Mouse (Mus musculus) liver, embryonic 14.5 days (tissue): ENCODE measurements around the gene Shc1. TPM values are rescaled to one million over a fixed set of nuclear protein-coding genes. Genes with fewer than 3 reads are reported as not detected.
"Not testable (repeated sequence)": the region's sequence is repeated elsewhere in the genome, so short reads cannot be mapped to it uniquely, and the experiment has no call there.

Experiments
- ATAC-seq: fragments of 200-750 bp; cut with Nextera tagmentation; 2 replicates; pipeline ENCODE4 v1.8.0; 2017; ENCODE audit warnings: moderate number of reproducible peaks, mild to moderate bottlenecking, moderate library complexity; ENCODE audit not compliant: insufficient read depth
- DNase-seq, 3 experiments: peaks; one replicate each; pipeline ENCODE4 v3.0.0-alpha.2; 2012 to 2013; ENCODE audit warnings: low read depth in 3 of 3, low spot score in 3 of 3
- H3K27ac ChIP-seq: fragments of 300-500 bp; sonication (generic); 2 replicates; pipeline ENCODE4 v1.5.1; 2014; ENCODE audit warnings: moderate library complexity, mild to moderate bottlenecking, control low read depth, inconsistent platforms
- H3K27me3 ChIP-seq: fragments of 300-500 bp; sonication (generic); 2 replicates; pipeline ENCODE4 v1.6.1; 2014; ENCODE audit warnings: mild to moderate bottlenecking, low read length, moderate library complexity; ENCODE audit not compliant: control insufficient read depth, insufficient read depth
- H3K36me3 ChIP-seq: fragments of 300-500 bp; sonication (generic); replicated peaks from 2 replicates; pipeline ENCODE4 v1.6.1; 2014; ENCODE audit warnings: low read depth; ENCODE audit not compliant: control insufficient read depth, insufficient read depth
- H3K4me1 ChIP-seq, 2 experiments: fragments of 200-500 bp in 1 of 2; fragments of 300-500 bp in 1 of 2; sonication (generic) in 1 of 2; replicated peaks; 2 replicates each; pipeline ENCODE4 v1.6.1; 2012 to 2014; ENCODE audit warnings: antibody characterized with exemption in 1 of 2, inconsistent platforms in 1 of 2, low read length in 1 of 2; ENCODE audit not compliant: control insufficient read depth in 2 of 2, insufficient read depth in 2 of 2
- H3K4me2 ChIP-seq: fragments of 300-500 bp; sonication (generic); 2 replicates; pipeline ENCODE4 v1.6.1; 2014; ENCODE audit warnings: low read depth, mild to moderate bottlenecking, control low read depth, moderate library complexity
- H3K4me3 ChIP-seq, 2 experiments: fragments of 200-500 bp in 1 of 2; fragments of 300-500 bp in 1 of 2; sonication (generic) in 1 of 2; 2 replicates each; pipeline ENCODE4 v1.5.1; 2012 to 2014; ENCODE audit warnings: low read depth in 2 of 2, low read length in 2 of 2, mild to moderate bottlenecking in 2 of 2, control low read depth in 1 of 2, inconsistent platforms in 1 of 2, moderate library complexity in 1 of 2; ENCODE audit not compliant: insufficient read depth in 1 of 2
- H3K9ac ChIP-seq: fragments of 300-500 bp; sonication (generic); replicated peaks from 2 replicates; pipeline ENCODE4 v1.6.1; 2014; ENCODE audit warnings: mild to moderate bottlenecking, control low read depth, moderate library complexity
- H3K9me3 ChIP-seq: fragments of 300-500 bp; sonication (generic); 2 replicates; pipeline ENCODE4 v1.6.1; 2016; ENCODE audit warnings: low read length, mixed read lengths; ENCODE audit not compliant: control insufficient read depth
- CTCF ChIP-seq: IDR thresholded peaks from 2 replicates; pipeline ENCODE4 v1.5.1; 2016; ENCODE audit warnings: antibody characterized with exemption, low read depth, control low read depth
- EP300 ChIP-seq: IDR thresholded peaks from 2 replicates; pipeline ENCODE4 v1.6.1; 2016; ENCODE audit warnings: antibody characterized with exemption, low read depth
- WGBS: fragments of 180-500 bp; shearing (Covaris S2); extraction: QIAGEN DNeasy Blood & Tissue Kit; methylation state at CpG from one replicate; pipeline ENCODE4 v1.1.7; 2014; ENCODE audit not compliant: insufficient replicate concordance; 5-methylcytosine and 5-hydroxymethylcytosine counted together
- polyA plus RNA-seq, 2 experiments: library from polyadenylated mRNA; depleted of rRNA in 1 of 2; stranded (reverse) in 1 of 2; unstranded in 1 of 2; fragments of >200 nt; fragmentation: Nextera tagmentation in 1 of 2; extraction: Ambion mirVana in 1 of 2; gene quantifications; 2 replicates each; pipeline versions ENCODE4 v1.2.1 to v1.2.3; 2012 to 2014

The Shc1 gene
- polyA plus RNA-seq, 2 experiments, result 27.5 to 36.9 TPM

DNA sequence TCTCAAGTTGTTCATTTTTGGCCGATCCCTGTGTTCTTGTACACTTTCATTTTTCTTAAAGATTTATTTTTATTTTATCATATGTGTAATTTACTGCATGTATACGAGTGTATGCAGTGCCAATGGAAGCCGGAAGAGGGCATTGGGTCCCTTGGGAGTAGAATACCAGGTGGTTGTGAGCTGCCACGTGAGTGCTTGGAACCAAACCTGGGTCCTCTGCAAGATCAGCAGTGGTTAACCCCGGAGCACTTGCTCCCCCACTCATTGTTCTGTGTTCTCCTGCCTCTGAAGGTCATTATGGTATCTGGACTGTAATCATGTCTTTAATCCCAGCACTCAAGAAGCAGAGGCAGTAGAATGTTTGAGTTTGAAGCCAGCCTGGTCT, 6.9 kb downstream of the Shc1 start:
- Histone ChIP-seq H3K4me2 (peak overlapping the region; percentile 61), H3K27me3 (no peaks in the 10 kb centered on the region), H3K9ac (peak overlapping the region; percentile 39), H3K4me1 (peaks cover 44 to 57% of the 10 kb centered on the region in 2 experiments), H3K27ac (peak overlapping the region; percentile 59), H3K4me3 (peak overlapping the region in 1 of 2 experiments; percentile 16; a peak in 2 of 4 replicates), H3K9me3 (no peaks in the 10 kb centered on the region), H3K36me3 (peaks cover 40% of the 10 kb centered on the region)
- no peak for TF ChIP-seq CTCF
- no peak for TF ChIP-seq EP300
- 70% methylated on average over 5 of the region's 5 CpGs for WGBS
- ATAC-seq, result no peak
- no peak for DNase-seq

DNA sequence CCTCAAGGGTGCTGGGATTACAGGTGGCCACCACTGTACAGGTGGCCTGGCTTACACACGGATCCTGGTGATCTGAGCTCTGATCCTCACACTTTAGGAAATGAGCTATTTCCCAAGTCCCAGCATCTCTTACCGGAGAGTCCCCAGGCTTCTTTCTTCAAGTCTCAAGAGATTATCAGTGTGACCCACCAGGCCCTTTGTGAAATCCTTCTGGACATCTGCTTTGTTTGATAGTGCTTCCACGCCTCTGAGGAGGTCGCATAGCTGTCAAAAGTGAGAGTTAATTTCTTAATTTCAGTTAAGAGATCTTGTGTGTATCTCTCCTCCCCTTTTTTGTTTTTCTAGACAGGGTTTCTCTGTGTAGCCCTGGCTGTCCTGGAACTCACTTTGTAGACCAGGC, 7.6 kb downstream of the Shc1 start:
- Histone ChIP-seq H3K27me3 (no peaks in the 10 kb centered on the region), H3K4me2 (peak overlapping the region; percentile 61), H3K4me3 (peak overlapping the region; percentile 31 to 33), H3K36me3 (peaks cover 40% of the 10 kb centered on the region), H3K4me1 (peaks cover 39 to 52% of the 10 kb centered on the region in 2 experiments), H3K27ac (peak overlapping the region; percentile 59), H3K9me3 (no peaks in the 10 kb centered on the region), H3K9ac (peak overlapping the region; percentile 56)
- WGBS, result 9% methylated on average over 4 of the region's 4 CpGs
- TF ChIP-seq CTCF (no peak), EP300 (peak; percentile 83)
- ATAC-seq (peak; percentile 4; the same call in 1 of the 2 replicates), DNase-seq (peak; percentile 72 to 78 (median 77))

DNA sequence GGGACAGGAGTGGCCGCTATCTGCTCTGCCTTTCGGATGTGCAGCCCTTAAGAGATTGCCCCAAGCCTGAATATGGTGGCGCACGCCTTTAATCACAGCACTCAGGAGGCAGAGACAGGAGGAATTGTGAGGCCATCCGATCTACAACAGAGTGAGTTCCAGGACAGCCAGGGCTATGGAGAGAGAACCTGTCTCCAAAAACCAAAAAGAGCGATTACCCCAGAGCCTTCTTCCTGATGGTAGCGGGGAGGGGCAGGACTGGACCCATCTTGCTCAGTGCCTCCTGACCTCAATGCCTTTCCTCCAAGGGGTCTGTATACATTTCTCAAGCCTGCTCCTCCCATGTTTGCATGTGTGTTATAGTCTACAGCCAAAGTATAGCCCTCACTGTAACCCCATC, 10.8 kb downstream of the Shc1 start:
- peaks cover 27 to 30% of the 10 kb centered on the region in 2 experiments for H3K4me1 ChIP-seq
- H3K9me3 ChIP-seq, DNase-seq, H3K27ac ChIP-seq, ATAC-seq, H3K27me3 ChIP-seq, H3K4me3 ChIP-seq, H3K9ac ChIP-seq, H3K4me2 ChIP-seq: not testable (repeated sequence)
- WGBS, result 84% methylated on average over 7 of the region's 7 CpGs
- H3K36me3 ChIP-seq, result peaks cover 49% of the 10 kb centered on the region

DNA sequence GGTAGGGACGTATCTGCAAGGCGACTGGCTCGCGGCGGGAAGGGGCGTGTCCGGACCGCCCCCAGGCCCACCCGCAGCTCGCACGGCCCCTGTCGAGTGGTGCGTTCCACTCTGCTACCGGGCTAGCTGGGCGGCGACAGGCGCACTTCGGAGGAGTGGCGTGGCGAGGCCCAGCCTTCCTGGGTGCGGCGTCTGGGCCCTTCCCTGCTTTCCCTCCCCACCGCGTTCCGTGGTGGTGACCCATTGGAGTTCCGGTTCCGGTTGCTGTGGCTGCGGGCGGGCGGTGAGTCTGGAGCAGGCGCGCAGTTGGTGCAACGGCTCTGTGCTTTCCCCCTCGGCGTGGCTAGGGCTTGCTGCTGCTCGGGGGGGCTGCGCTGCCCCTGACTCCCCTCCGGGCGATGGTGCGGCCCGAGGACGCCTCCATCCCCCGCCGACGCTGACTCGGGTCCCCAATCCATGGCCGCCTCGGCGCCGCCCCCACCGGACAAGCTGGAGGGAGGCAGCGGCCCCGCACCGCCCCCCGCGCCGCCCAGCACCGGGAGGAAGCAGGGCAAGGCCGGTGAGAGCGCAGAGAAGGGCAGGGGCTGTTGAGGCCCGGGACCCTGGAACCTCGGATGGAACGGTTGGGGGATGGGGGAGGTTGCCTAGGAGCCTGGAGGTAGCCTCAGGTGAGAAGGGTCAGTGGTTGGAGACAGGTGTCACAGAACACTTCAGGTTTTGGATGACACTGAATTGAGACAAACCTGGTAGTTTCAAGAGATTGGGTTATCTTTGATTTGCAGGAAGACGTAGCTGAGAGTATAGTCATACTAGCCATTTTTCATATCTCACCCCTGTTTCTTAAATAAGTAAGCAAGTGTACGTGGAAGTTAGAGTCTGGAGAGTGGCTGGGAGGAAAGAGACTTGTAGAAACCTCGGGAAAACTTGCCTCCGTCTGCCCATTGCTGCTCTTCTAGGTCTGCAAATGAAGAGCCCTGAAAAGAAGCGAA, 12.2 kb downstream of the Shc1 start, which contains the start of gene Pygo2:
TSS of gene Pygo2 (plus strand) at position 44 of the 989 bp plus-strand sequence.
- Histone ChIP-seq H3K4me1 (peaks cover 13 to 17% of the 10 kb centered on the region in 2 experiments), H3K36me3 (peaks cover 35% of the 10 kb centered on the region), H3K9ac (peak within 1 kb of the TSS; percentile 92), H3K4me3 (peak within 1 kb of the TSS; percentile 82 to 83), H3K9me3 (no peaks in the 10 kb centered on the region), H3K27me3 (no peaks in the 10 kb centered on the region), H3K27ac (peak within 1 kb of the TSS; percentile 62), H3K4me2 (peak within 1 kb of the TSS; percentile 94)
- DNase-seq (peak; percentile 85 to 88 (median 87)), ATAC-seq (peak; percentile 95)
- 2% methylated on average over 68 of the region's 68 CpGs for WGBS
- no peak for TF ChIP-seq EP300
- 0 out of 2 replicates have a peak, but pooled peaks have one; percentile 11 for TF ChIP-seq CTCF

DNA sequence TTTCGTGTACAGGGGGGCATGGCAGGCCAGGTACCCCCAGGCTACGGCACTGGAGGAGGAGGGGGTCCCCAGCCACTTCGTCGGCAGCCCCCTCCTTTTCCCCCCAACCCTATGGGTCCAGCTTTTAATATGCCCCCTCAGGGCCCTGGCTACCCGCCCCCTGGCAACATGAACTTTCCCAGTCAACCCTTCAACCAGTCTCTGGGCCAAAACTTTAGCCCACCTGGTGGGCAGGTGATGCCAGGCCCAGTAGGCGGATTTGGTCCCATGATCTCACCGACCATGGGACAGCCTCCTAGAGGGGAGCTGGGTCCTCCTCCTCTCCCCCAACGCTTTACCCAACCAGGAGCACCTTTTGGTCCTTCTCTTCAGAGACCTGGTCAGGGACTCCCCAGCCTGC, 14.4 kb downstream of the Shc1 start:
- Histone ChIP-seq H3K4me2 (no peak overlapping the region), H3K36me3 (peaks cover 21% of the 10 kb centered on the region), H3K27me3 (no peaks in the 10 kb centered on the region), H3K4me1 (peaks cover 10 to 18% of the 10 kb centered on the region in 2 experiments), H3K27ac (no peak overlapping the region), H3K4me3 (no peak overlapping the region), H3K9ac (no peak overlapping the region), H3K9me3 (no peaks in the 10 kb centered on the region)
- TF ChIP-seq CTCF (no peak), EP300 (no peak)
- DNase-seq, result no peak
- no peak for ATAC-seq
- WGBS, result 84% methylated on average over 8 of the region's 8 CpGs
